Mouse (Mus musculus) lung, postnatal 0 days (tissue): ENCODE results near the gene Gng3. TPM values are rescaled to one million over a fixed set of nuclear protein-coding genes. Genes with fewer than 3 reads are reported as not detected.
A peak's percentile ranks its signal among the peaks of the same experiment; 100 is the strongest.

Source experiments
- ATAC-seq: fragments of 200-750 bp; cut with Nextera tagmentation; 2 replicates; pipeline ENCODE4 v1.8.0; 2017; ENCODE audit warnings: moderate library complexity
- DNase-seq: peaks from one replicate; pipeline ENCODE4 v3.0.0-alpha.2; 2016; ENCODE audit warnings: low spot score
- H3K27ac ChIP-seq: fragments of 300-500 bp; sonication (generic); 2 replicates; pipeline ENCODE4 v1.5.1; 2014; ENCODE audit warnings: antibody characterized with exemption, mild to moderate bottlenecking, low read length, mixed read lengths
- H3K27me3 ChIP-seq: fragments of 300-500 bp; sonication (generic); replicated peaks from 2 replicates; pipeline ENCODE4 v1.6.1; 2014; ENCODE audit warnings: low read length, mixed read lengths; ENCODE audit not compliant: insufficient read depth
- H3K36me3 ChIP-seq: fragments of 300-500 bp; sonication (generic); 2 replicates; pipeline ENCODE4 v1.6.1; 2014; ENCODE audit warnings: low read length, mixed read lengths; ENCODE audit not compliant: insufficient read depth
- H3K4me1 ChIP-seq: fragments of 300-500 bp; sonication (generic); 2 replicates; pipeline ENCODE4 v1.6.1; 2014; ENCODE audit warnings: antibody characterized with exemption, low read depth, low read length, mixed read lengths; ENCODE audit not compliant: insufficient read depth
- H3K4me2 ChIP-seq: fragments of 300-500 bp; sonication (generic); replicated peaks from 2 replicates; pipeline ENCODE4 v1.6.1; 2014; ENCODE audit warnings: low read depth, mild to moderate bottlenecking, low read length, moderate library complexity, mixed read lengths
- H3K4me3 ChIP-seq: fragments of 300-500 bp; sonication (generic); 2 replicates; pipeline ENCODE4 v1.5.1; 2014; ENCODE audit warnings: low read depth, low read length
- H3K9ac ChIP-seq: fragments of 300-500 bp; sonication (generic); replicated peaks from 2 replicates; pipeline ENCODE4 v1.6.1; 2014; ENCODE audit warnings: low read depth, mild to moderate bottlenecking
- H3K9me3 ChIP-seq: fragments of 300-500 bp; sonication (generic); 2 replicates; pipeline ENCODE4 v1.6.1; 2016; ENCODE audit warnings: low read length, mixed read lengths
- CTCF ChIP-seq: IDR thresholded peaks from 2 replicates; pipeline ENCODE4 v1.5.1; 2016; ENCODE audit warnings: antibody characterized with exemption, mild to moderate bottlenecking
- EP300 ChIP-seq: IDR thresholded peaks from 2 replicates; pipeline ENCODE4 v1.6.1; 2016; ENCODE audit warnings: antibody characterized with exemption, mild to moderate bottlenecking, control low read depth
- WGBS: fragments of 180-500 bp; shearing (Covaris S2); extraction: QIAGEN DNeasy Blood & Tissue Kit; methylation state at CpG from one replicate; pipeline ENCODE4 v1.1.7; 2014; 5-methylcytosine and 5-hydroxymethylcytosine counted together
- polyA plus RNA-seq: library from polyadenylated mRNA; unstranded; fragments of >200 nt; fragmentation: Nextera tagmentation; extraction: Ambion mirVana; gene quantifications from 2 replicates; pipeline ENCODE4 v1.2.1, GENCODE M21; 2015

Gene Gng3
- polyA plus RNA-seq, 1 experiment from 2014 or later = 0.35 TPM

DNA sequence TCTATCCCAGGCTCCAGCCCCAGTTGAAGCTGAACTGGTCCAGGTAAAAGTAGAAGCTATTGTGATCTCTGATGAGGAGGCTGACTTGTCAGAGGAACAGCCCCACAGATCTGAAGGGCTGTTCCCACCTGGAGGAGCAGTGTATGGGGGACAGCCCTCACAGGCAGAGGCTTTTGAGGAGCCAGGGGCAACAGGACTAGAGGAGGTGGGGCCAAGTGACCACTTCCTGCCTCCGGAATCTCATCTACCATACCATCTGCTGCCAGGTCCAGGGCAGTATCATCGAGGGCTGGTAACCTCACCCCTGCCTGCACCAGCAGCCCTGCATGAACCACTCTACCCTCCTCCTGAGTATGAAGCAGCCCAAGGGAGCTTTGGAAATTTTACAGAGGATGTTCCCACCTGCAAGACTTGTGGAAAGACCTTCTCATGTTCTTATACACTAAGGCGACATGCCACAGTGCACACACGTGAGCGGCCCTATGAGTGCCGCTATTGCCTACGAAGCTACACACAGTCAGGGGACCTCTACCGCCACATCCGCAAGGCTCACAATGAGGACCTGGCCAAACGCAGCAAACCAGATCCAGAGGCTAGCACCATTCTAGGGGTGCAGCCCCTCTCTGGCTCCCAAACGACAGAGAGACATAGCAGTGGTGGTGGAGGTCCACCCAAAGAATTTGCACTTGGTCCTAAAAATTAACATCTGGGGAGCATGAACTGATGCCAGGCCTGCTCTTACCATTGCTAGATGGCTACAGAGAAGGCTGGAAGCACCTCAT lies 34.9 kb downstream of the Gng3 start:
- TF ChIP-seq EP300 (no peak), CTCF (no peak)
- H3K4me1 ChIP-seq = peaks cover 4% of the 10 kb centered on the region; the same call in 1 of the 2 replicates
- peaks cover 6% of the 10 kb centered on the region; the same call in 1 of the 2 replicates for H3K36me3 ChIP-seq
- H3K9me3 ChIP-seq = no peaks in the 10 kb centered on the region
- WGBS = 86% methylated on average over 11 of the region's 11 CpGs
- no peak for DNase-seq
- no peak for ATAC-seq
- no peak overlapping the region for H3K27ac ChIP-seq
- H3K27me3 ChIP-seq = no peaks in the 10 kb centered on the region
- no peak overlapping the region for H3K4me2 ChIP-seq
- no peak overlapping the region for H3K4me3 ChIP-seq
- H3K9ac ChIP-seq = no peak overlapping the region

DNA sequence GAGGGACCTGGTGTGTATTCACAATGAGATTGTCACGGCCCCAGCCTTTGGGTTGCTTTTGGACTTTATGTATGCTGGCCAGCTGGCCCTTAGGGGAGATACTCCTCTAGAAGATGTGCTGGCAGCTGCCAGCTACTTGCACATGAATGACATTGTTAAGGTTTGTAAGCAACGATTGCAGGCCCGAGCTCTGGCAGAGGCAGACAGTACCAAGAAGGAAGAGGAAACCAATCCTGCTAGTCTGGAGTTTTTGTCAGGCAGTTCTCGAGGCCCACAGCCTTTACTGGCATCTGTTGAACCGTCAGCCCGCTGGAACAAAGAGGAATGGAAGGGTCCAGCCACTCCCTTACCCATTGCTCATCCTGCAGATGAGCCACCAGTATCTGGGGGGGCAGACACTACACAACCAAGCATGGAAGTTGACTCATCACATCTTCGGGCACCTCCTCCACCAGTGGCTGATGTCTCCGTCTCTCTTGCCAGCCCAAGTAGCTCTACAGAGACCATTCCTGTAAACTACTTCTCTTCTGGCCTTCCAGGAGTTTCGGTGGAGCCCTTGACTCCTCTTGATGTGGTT lies 35.7 kb downstream of the Gng3 start:
- Histone ChIP-seq H3K27ac (0 out of 2 replicates have a peak overlapping the region, but pooled peaks have one; percentile 64), H3K9me3 (no peaks in the 10 kb centered on the region), H3K27me3 (no peaks in the 10 kb centered on the region), H3K9ac (no peak overlapping the region), H3K4me3 (0 out of 2 replicates have a peak overlapping the region, but pooled peaks have one; percentile 55), H3K4me1 (peaks cover 4% of the 10 kb centered on the region; the same call in 1 of the 2 replicates), H3K4me2 (peak overlapping the region; percentile 53; the same call in 1 of the 2 replicates), H3K36me3 (peaks cover 6% of the 10 kb centered on the region; the same call in 1 of the 2 replicates)
- 84% methylated on average over 9 of the region's 9 CpGs for WGBS
- TF ChIP-seq CTCF (no peak), EP300 (no peak)
- no peak for ATAC-seq
- no peak for DNase-seq

DNA sequence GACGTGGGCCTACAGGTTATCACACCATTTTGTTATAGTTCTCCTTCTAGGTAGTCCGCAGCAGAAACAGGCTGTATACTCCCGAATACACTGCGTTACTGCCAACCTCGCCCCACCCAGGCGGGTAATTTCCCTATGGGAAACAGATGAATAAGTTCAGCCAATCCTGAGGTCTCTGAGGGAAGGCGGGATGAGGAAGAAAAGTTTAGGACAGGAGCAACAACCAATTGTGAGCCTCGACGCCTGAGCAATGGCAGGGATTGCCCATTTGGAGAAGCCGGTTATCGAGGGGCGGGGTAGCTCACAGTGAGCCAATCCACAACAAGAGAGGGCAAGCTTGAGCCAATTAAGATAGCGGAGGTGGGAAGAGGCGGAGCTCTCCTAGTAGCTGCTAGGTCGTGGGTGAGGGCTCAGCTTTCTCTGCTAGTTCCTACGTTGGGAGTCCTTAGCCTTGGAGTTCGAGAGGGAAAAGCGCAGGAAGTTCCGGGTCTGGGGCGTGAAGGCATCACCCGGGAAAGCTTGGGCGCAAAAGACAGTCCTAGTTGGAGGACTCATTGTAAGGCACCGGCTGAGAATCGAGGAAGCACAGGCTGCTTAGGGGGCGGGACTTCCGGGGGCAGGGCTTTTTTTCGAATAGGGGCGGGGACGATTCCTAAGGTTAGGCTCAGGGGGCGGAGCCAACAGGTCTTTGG lies 36.7 kb downstream of the Gng3 start, which contains the start of gene Zbtb3:
Zbtb3 (plus strand) TSS at position 426 of the 692 bp plus-strand sequence.
- peak within 1 kb of the TSS; percentile 64 for H3K27ac ChIP-seq
- peaks cover 10% of the 10 kb centered on the region for H3K4me1 ChIP-seq
- DNase-seq = peak; percentile 100
- TF ChIP-seq CTCF (no peak), EP300 (peak; percentile 77)
- no peaks in the 10 kb centered on the region for H3K9me3 ChIP-seq
- H3K4me3 ChIP-seq = peak within 1 kb of the TSS; percentile 55
- no peaks in the 10 kb centered on the region for H3K27me3 ChIP-seq
- H3K9ac ChIP-seq = no peak within 1 kb of the TSS
- H3K36me3 ChIP-seq = peaks cover 5% of the 10 kb centered on the region; the same call in 1 of the 2 replicates
- ATAC-seq = peak; percentile 97
- WGBS = under 1% methylated on average over 30 of the region's 30 CpGs
- peak within 1 kb of the TSS; percentile 66 for H3K4me2 ChIP-seq

DNA sequence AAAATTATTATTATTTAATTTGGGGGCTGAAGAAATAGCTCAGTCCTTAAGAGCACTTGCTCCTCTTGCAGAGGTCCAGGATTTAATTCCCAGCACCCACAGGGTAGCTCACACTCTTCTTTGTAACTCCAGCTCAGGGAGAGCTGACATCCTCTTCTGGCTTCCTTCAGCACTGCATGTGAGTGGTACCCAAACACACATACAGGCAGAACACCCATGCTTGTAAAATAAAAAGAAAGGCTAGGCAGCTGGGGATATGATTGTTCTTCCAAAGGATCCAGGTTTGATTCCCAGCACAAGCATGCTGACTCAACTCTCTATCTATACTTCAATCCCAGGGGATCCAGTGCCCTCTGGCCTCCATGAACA lies 40.1 kb downstream of the Gng3 start:
- ATAC-seq = no peak
- TF ChIP-seq CTCF = 0 out of 2 replicates have a peak, but pooled peaks have one; percentile 9
- TF ChIP-seq EP300 = no peak
- no peaks in the 10 kb centered on the region for H3K9me3 ChIP-seq
- H3K4me2 ChIP-seq = peak overlapping the region; percentile 86; the same call in 1 of the 2 replicates
- H3K4me3 ChIP-seq = peak overlapping the region; percentile 67
- H3K9ac ChIP-seq = no peak overlapping the region
- H3K27me3 ChIP-seq = no peaks in the 10 kb centered on the region
- H3K27ac ChIP-seq = no peak overlapping the region
- peaks cover 10% of the 10 kb centered on the region for H3K4me1 ChIP-seq
- DNase-seq = no peak
- peaks cover 8% of the 10 kb centered on the region; the same call in 1 of the 2 replicates for H3K36me3 ChIP-seq

DNA sequence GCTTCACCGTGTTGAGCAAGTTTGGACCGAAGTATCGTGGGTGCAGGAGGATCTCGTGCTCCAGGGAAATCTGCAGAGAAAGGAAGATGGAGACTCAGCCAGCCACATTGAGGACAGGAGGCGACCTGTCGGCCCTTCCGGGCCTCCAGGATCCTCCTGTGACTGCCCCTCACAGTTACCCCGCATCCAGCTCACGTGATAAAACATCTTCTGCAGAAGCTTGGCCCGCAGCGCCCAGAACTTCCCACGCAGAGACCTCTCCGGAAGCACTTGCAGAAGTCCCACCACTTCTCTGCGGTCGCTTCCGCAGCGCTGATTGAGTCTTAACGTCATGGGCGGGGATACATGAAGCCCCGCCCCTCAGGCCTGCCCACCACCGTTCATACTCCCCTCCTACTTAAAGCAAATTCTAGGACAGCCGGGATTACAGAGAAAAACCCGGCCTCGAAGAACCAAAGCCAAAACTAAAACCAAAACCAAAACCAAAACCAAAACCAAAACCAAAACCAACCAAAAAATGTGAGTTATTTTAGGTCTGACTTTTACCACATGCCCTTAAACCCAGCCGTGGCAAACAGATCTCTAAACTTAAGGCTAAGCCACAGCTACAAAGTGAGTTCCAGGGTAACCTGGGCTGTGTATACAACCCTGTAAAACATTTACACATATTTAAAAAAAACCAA lies 40.6 kb downstream of the Gng3 start, which contains the start of gene Polr2g:
Polr2g (minus strand) TSS at position 314 of the 683 bp plus-strand sequence.
- TF ChIP-seq EP300 = no peak
- no peak for TF ChIP-seq CTCF
- WGBS = under 1% methylated on average over 25 of the region's 25 CpGs
- H3K4me1 ChIP-seq = peaks cover 10% of the 10 kb centered on the region
- H3K27me3 ChIP-seq = no peaks in the 10 kb centered on the region
- ATAC-seq = peak; percentile 74
- H3K4me2 ChIP-seq = peak within 1 kb of the TSS; percentile 86
- peak; percentile 98 for DNase-seq
- peak within 1 kb of the TSS; percentile 67 for H3K4me3 ChIP-seq
- peaks cover 11% of the 10 kb centered on the region for H3K36me3 ChIP-seq
- H3K27ac ChIP-seq = peak within 1 kb of the TSS; percentile 74
- peak within 1 kb of the TSS; percentile 75 for H3K9ac ChIP-seq
- H3K9me3 ChIP-seq = no peaks in the 10 kb centered on the region
